Mouse (Mus musculus) heart, adult 2 months (tissue): ENCODE results near the gene 4931428L18Rik. TPM values are rescaled to one million over a fixed set of nuclear protein-coding genes. Genes with fewer than 3 reads are reported as not detected.

Experiments
- DNase-seq, 2 experiments: peaks; one replicate each; pipeline ENCODE4 v3.0.0; 2021
- H3K27ac ChIP-seq: fragments of 200-600 bp; 2 replicates; pipeline ENCODE4 v1.8.1; 2022
- H3K27me3 ChIP-seq: fragments of 200-500 bp; 2 replicates; pipeline ENCODE4 v1.6.1; 2012; ENCODE audit warnings: mild to moderate bottlenecking, low read length, inconsistent platforms, mixed read lengths; ENCODE audit not compliant: control insufficient read depth, insufficient read depth
- H3K36me3 ChIP-seq: fragments of 200-500 bp; 2 replicates; pipeline ENCODE4 v1.6.1; 2012; ENCODE audit warnings: low read length, inconsistent platforms; ENCODE audit not compliant: control insufficient read depth, insufficient read depth
- H3K4me1 ChIP-seq: fragments of 200-500 bp; 2 replicates; pipeline ENCODE4 v1.6.1; 2011; ENCODE audit warnings: low read length; ENCODE audit not compliant: control insufficient read depth, insufficient read depth
- H3K4me3 ChIP-seq: fragments of 200-600 bp; 2 replicates; pipeline ENCODE4 v1.8.1; 2022
- H3K79me2 ChIP-seq: fragments of 200-500 bp; replicated peaks from 2 replicates; pipeline ENCODE4 v1.6.1; 2012; ENCODE audit warnings: mild to moderate bottlenecking, inconsistent platforms, low read length, moderate library complexity, mixed read lengths; ENCODE audit not compliant: control insufficient read depth, insufficient read depth
- H3K9ac ChIP-seq: fragments of 200-500 bp; 2 replicates; pipeline ENCODE4 v1.6.1; 2012; ENCODE audit warnings: low read depth, mild to moderate bottlenecking, control low read depth, inconsistent platforms, low read length, mixed read lengths
- CTCF ChIP-seq: fragments of 200-600 bp; IDR thresholded peaks from 2 replicates; pipeline ENCODE4 v1.8.1; 2022; ENCODE audit warnings: antibody characterized with exemption, mild to moderate bottlenecking, moderate library complexity
- EP300 ChIP-seq: fragments of 200-500 bp; IDR thresholded peaks from 2 replicates; pipeline ENCODE4 v1.6.1; 2011; ENCODE audit warnings: low read depth, low read length, control low read depth; ENCODE audit not compliant: insufficient read depth
- POLR2A ChIP-seq: fragments of 200-500 bp; IDR thresholded peaks from 2 replicates; pipeline ENCODE4 v1.6.1; 2011; ENCODE audit warnings: mild to moderate bottlenecking, low read depth, low read length, control low read depth; ENCODE audit not compliant: insufficient read depth
- WGBS: fragments of 180-500 bp; shearing (Covaris S2); methylation state at CpG from one replicate; pipeline ENCODE4 v1.1.7; 2018; 5-methylcytosine and 5-hydroxymethylcytosine counted together
- intact Hi-C: fragments of 180-260 bp; cut with DNase I; formaldehyde crosslinking; loops from one replicate; pipeline ENCODE4 v1.15.1; 2025
- long read RNA-seq: library from polyadenylated mRNA; stranded (forward); transcript quantifications from one replicate; pipeline ENCODE4 v2.0.0, GENCODE M21; 2021
- polyA plus RNA-seq: library from polyadenylated mRNA; depleted of rRNA; stranded (reverse); fragments of >200 nt; gene quantifications from 2 replicates; pipeline ENCODE4 v1.2.3, GENCODE M21; 2012; rRNA removed
- total RNA-seq, 2 experiments: library from RNA; stranded (reverse); gene quantifications; 2 replicates each; pipeline ENCODE4 v1.2.3; 2021

Gene 4931428L18Rik
- total RNA-seq (not detected), polyA plus RNA-seq (0.16 TPM in 1 of 2 replicates, not detected in the other)
- long read RNA-seq: 0 reads

- no peak for DNase-seq
- Histone ChIP-seq H3K4me1 (no peaks in the 10 kb centered on the region), H3K27me3 (no peaks in the 10 kb centered on the region), H3K9ac (no peak within 1 kb of the TSS), H3K79me2 (no peaks in the 10 kb centered on the region), H3K36me3 (no peaks in the 10 kb centered on the region), H3K4me3 (no peak within 1 kb of the TSS), H3K27ac (no peak within 1 kb of the TSS)
- whole genome bisulfite sequencing: 72% methylated on average over 7 of the region's 7 CpGs
- intact Hi-C loops: no loop called here
- TF ChIP-seq POLR2A (no peak), CTCF (no peak), EP300 (no peak)
These were observed at the start of gene 4931428L18Rik, which contains the start of gene Pih1d3 for GRCm38 (mm10) chr1:31222564-31222963. Gene 4931428L18Rik, minus strand, starts transcription at chr1:31222684. Gene Pih1d3, plus strand, starts transcription at chr1:31222838.

DNA sequence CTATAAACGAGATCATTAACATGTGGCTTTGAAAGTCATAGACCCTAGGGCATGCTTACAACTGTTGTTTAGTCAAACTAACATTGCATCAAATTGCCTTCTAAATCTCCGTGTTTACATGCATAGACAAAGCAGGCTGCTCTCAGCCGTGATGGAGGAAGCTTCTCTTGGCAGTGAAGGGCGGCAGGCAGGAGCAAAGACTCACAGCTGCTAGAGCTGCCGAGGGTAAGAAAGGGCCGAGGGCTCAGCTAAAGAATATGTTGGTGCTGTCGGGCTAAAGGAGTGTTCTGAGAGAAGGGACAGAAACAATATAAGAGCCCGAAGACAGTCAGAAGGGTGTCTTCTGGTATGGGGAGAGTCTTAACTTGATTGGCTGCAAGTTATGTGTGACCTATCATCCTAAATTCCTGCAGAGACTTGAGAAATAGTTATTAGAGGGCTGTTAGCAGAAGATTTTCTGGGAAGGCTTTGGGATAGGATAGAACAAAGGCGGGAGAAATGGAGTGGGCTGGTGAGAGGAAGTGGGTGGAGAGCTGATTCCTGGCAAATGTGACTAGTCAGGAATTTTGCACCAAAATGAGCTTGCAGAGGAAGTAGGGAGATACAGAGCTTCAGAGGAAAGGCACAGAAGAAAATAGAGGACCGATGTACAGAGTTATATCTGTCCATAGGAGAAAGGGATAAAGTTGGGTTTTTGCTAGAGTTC, 37.9 kb upstream of the 4931428L18Rik start:
- no peaks in the 10 kb centered on the region for H3K36me3 ChIP-seq
- TF ChIP-seq POLR2A (no peak), CTCF (no peak), EP300 (no peak)
- no peak overlapping the region for H3K9ac ChIP-seq
- intact Hi-C loops: no loop called here
- H3K79me2 ChIP-seq: no peaks in the 10 kb centered on the region
- no peak overlapping the region for H3K27ac ChIP-seq
- H3K27me3 ChIP-seq: no peaks in the 10 kb centered on the region
- H3K4me1 ChIP-seq: no peaks in the 10 kb centered on the region
- no peak for DNase-seq
- WGBS: 41% methylated on average over 10 of the region's 10 CpGs
- H3K4me3 ChIP-seq: no peak overlapping the region

GRCm38 (mm10) chr1:31233319-31234036, 11.0 kb upstream of the 4931428L18Rik start:
- Histone ChIP-seq H3K36me3 (no peaks in the 10 kb centered on the region), H3K27ac (no peak overlapping the region), H3K27me3 (no peaks in the 10 kb centered on the region), H3K4me1 (no peaks in the 10 kb centered on the region), H3K4me3 (no peak overlapping the region), H3K79me2 (no peaks in the 10 kb centered on the region), H3K9ac (no peak overlapping the region)
- TF ChIP-seq POLR2A (no peak), CTCF (no peak), EP300 (no peak)
- DNase-seq: no peak
- intact Hi-C loops: no loop called here

- WGBS: 90% methylated on average over 4 of the region's 4 CpGs
- DNase-seq: no peak
- TF ChIP-seq EP300 (no peak), CTCF (no peak), POLR2A (no peak)
- Histone ChIP-seq H3K4me3 (no peak overlapping the region), H3K36me3 (no peaks in the 10 kb centered on the region), H3K27ac (no peak overlapping the region), H3K4me1 (no peaks in the 10 kb centered on the region), H3K27me3 (no peaks in the 10 kb centered on the region), H3K79me2 (no peaks in the 10 kb centered on the region), H3K9ac (no peak overlapping the region)
- intact Hi-C loops: no loop called here
These were observed 1.8 kb downstream of the 4931428L18Rik start for GRCm38 (mm10) chr1:31220599-31221250.

DNA sequence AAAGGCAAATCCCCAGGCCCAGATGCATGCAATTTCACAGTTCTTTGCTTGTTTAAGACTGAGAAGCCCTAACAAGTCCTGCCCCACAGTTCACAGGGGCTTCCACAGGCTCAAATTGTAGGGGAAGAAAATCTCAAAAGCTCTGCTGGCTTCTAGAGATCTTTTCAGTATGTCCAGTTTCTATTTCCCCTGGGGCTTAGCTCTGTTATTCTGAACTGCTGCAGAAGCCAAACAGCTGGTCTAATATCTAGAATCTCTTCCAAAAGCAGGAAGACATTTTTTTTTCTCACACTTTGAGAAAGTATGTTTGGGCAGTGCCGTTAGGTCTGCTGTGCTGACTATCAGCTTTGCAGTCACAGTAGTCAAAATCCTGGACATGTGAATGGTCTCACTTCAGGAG, 7.7 kb downstream of the 4931428L18Rik start:
- Histone ChIP-seq H3K9ac (no peak overlapping the region), H3K27ac (no peak overlapping the region), H3K36me3 (no peaks in the 10 kb centered on the region), H3K4me3 (no peak overlapping the region), H3K79me2 (no peaks in the 10 kb centered on the region), H3K27me3 (no peaks in the 10 kb centered on the region), H3K4me1 (peaks cover 2% of the 10 kb centered on the region)
- no peak for DNase-seq
- TF ChIP-seq POLR2A: no peak
- TF ChIP-seq CTCF: no peak
- no peak for TF ChIP-seq EP300
- intact Hi-C loops: no loop called here
- 38% methylated on average over 1 of the region's 1 CpGs for WGBS

- H3K27me3 ChIP-seq: no peaks in the 10 kb centered on the region
- no peak overlapping the region for H3K27ac ChIP-seq
- H3K4me1 ChIP-seq: peaks cover 2% of the 10 kb centered on the region
- H3K4me3 ChIP-seq: no peak overlapping the region
- 2% methylated on average over 5 of the region's 5 CpGs for WGBS
- no peaks in the 10 kb centered on the region for H3K36me3 ChIP-seq
- H3K79me2 ChIP-seq: no peaks in the 10 kb centered on the region
- TF ChIP-seq EP300 (no peak), POLR2A (no peak), CTCF (peak; percentile 86)
- no peak overlapping the region for H3K9ac ChIP-seq
- DNase-seq: no peak
- intact Hi-C loops: no loop called here
These were observed 12.3 kb downstream of the 4931428L18Rik start for GRCm38 (mm10) chr1:31210144-31210543.
